Mouse (Mus musculus): ENCODE measurements around the gene Msh2.

- TF ChIP-seq GATA1 (IDR thresholded peaks at IDR 0.05; ENCODE audit: low read length) (no peak), TAL1 (IDR thresholded peaks at IDR 0.05; ENCODE audit: low read length) (no peak)
Observed at GRCm38 (mm10) chr17:87671890-87672660, at the start of gene Msh2.
